Mouse (Mus musculus): ENCODE measurements at regions not wholly inside any gene's neighbourhood (a gene's known extent, or its start where the extent isn't known, plus 50 kb on each side); places are given as distances from the start of the nearest gene placed in this dataset.

GRCm38 (mm10) chr16:84616132-84616531 lies 101.2 kb downstream of the A730009L09Rik start:
- TF ChIP-seq CTCF (IDR thresholded peaks at IDR 0.05; ENCODE audit: borderline replicate concordance, insufficient read depth, low read length) (no peak), POLR2A (IDR thresholded peaks at IDR 0.05; ENCODE audit: low read depth, low read length) (no peak)
